Mouse (Mus musculus) midbrain, embryonic 16.5 days (tissue): ENCODE measurements around the gene Mrps18b. TPM values are rescaled to one million over a fixed set of nuclear protein-coding genes. Genes with fewer than 3 reads are reported as not detected.
A peak's percentile ranks its signal among the peaks of the same experiment; 100 is the strongest.
"Not testable (repeated sequence)": the region's sequence is repeated elsewhere in the genome, so short reads cannot be mapped to it uniquely, and the experiment has no call there.

Source experiments
- ATAC-seq: fragments of 200-750 bp; cut with Nextera tagmentation; 2 replicates; pipeline ENCODE4 v1.8.0; 2017; ENCODE audit warnings: moderate TSS enrichment
- H3K27ac ChIP-seq: fragments of 300-500 bp; sonication (generic); 2 replicates; pipeline ENCODE4 v1.5.1; 2014; ENCODE audit warnings: mild to moderate bottlenecking, low read length, mixed read lengths
- H3K27me3 ChIP-seq: fragments of 300-500 bp; sonication (generic); 2 replicates; pipeline ENCODE4 v1.6.1; 2014; ENCODE audit warnings: low read depth, low read length, mixed read lengths; ENCODE audit not compliant: control insufficient read depth, insufficient read depth
- H3K36me3 ChIP-seq: fragments of 300-500 bp; sonication (generic); 2 replicates; pipeline ENCODE4 v1.6.1; 2014; ENCODE audit warnings: mild to moderate bottlenecking, low read length, moderate library complexity, mixed read lengths; ENCODE audit not compliant: control insufficient read depth, insufficient read depth
- H3K4me1 ChIP-seq: fragments of 300-500 bp; sonication (generic); 2 replicates; pipeline ENCODE4 v1.6.1; 2014; ENCODE audit warnings: mild to moderate bottlenecking, low read length, mixed read lengths; ENCODE audit not compliant: control insufficient read depth, insufficient read depth
- H3K4me2 ChIP-seq: fragments of 300-500 bp; sonication (generic); 2 replicates; pipeline ENCODE4 v1.6.1; 2014; ENCODE audit warnings: mild to moderate bottlenecking, low read length, mixed read lengths
- H3K4me3 ChIP-seq: fragments of 300-500 bp; sonication (generic); 2 replicates; pipeline ENCODE4 v1.5.1; 2014; ENCODE audit warnings: low read depth, mild to moderate bottlenecking, low read length, moderate library complexity, mixed read lengths
- H3K9ac ChIP-seq: fragments of 300-500 bp; sonication (generic); 2 replicates; pipeline ENCODE4 v1.6.1; 2014; ENCODE audit warnings: low read depth, low read length, mixed read lengths
- H3K9me3 ChIP-seq: fragments of 300-500 bp; sonication (generic); replicated peaks from 2 replicates; pipeline ENCODE4 v1.6.1; 2014; ENCODE audit warnings: mild to moderate bottlenecking, low read length, mixed read lengths; ENCODE audit not compliant: control insufficient read depth, poor library complexity, severe bottlenecking
- WGBS: fragments of 180-500 bp; shearing (Covaris S2); extraction: QIAGEN DNeasy Blood & Tissue Kit; methylation state at CpG from one replicate; pipeline ENCODE4 v1.1.7; 2014; 5-methylcytosine and 5-hydroxymethylcytosine counted together
- polyA plus RNA-seq: library from polyadenylated mRNA; unstranded; fragments of >200 nt; fragmentation: Nextera tagmentation; extraction: Ambion mirVana; gene quantifications from 2 replicates; pipeline ENCODE4 v1.2.1, GENCODE M21; 2015

Mrps18b gene
- polyA plus RNA-seq, 1 experiment from 2014 or later, result 54.4 TPM

- WGBS, result 89% methylated on average over 14 of the region's 14 CpGs
- ATAC-seq, H3K27ac ChIP-seq, H3K27me3 ChIP-seq, H3K36me3 ChIP-seq, H3K4me2 ChIP-seq, H3K9ac ChIP-seq, H3K4me1 ChIP-seq, H3K9me3 ChIP-seq, H3K4me3 ChIP-seq: not testable (repeated sequence)
These were observed 19.6 kb upstream of the Mrps18b start for GRCm38 (mm10) chr17:35935763-35936162.

- Histone ChIP-seq H3K4me1 (no peaks in the 10 kb centered on the region), H3K27me3 (no peaks in the 10 kb centered on the region), H3K36me3 (peaks cover 26% of the 10 kb centered on the region), H3K4me3 (no peak overlapping the region), H3K9me3 (no peaks in the 10 kb centered on the region), H3K4me2 (no peak overlapping the region), H3K9ac (no peak overlapping the region), H3K27ac (no peak overlapping the region)
- no peak for ATAC-seq
- WGBS, result 91% methylated on average over 4 of the region's 4 CpGs
These were observed 16.4 kb upstream of the Mrps18b start for GRCm38 (mm10) chr17:35932608-35933007.

GRCm38 (mm10) chr17:35930627-35931026, 14.4 kb upstream of the Mrps18b start:
- 95% methylated on average over 12 of the region's 12 CpGs for WGBS
- Histone ChIP-seq H3K9ac (no peak overlapping the region), H3K36me3 (peaks cover 38% of the 10 kb centered on the region), H3K4me1 (no peaks in the 10 kb centered on the region), H3K27ac (no peak overlapping the region), H3K4me2 (no peak overlapping the region), H3K27me3 (no peaks in the 10 kb centered on the region), H3K9me3 (no peaks in the 10 kb centered on the region), H3K4me3 (no peak overlapping the region)
- ATAC-seq, result no peak

GRCm38 (mm10) chr17:35929534-35929933, 13.3 kb upstream of the Mrps18b start:
- peaks cover 47% of the 10 kb centered on the region for H3K36me3 ChIP-seq
- ATAC-seq, result no peak

GRCm38 (mm10) chr17:35927471-35927870, 11.3 kb upstream of the Mrps18b start:
- ATAC-seq, result no peak
- no peaks in the 10 kb centered on the region for H3K27me3 ChIP-seq
- no peak overlapping the region for H3K4me3 ChIP-seq
- no peak overlapping the region for H3K27ac ChIP-seq
- H3K9me3 ChIP-seq, result no peaks in the 10 kb centered on the region
- H3K36me3 ChIP-seq, result peaks cover 45% of the 10 kb centered on the region
- peaks cover 1% of the 10 kb centered on the region; the same call in 1 of the 2 replicates for H3K4me1 ChIP-seq
- no peak overlapping the region for H3K9ac ChIP-seq
- WGBS, result 66% methylated on average over 1 of the region's 1 CpGs
- H3K4me2 ChIP-seq, result no peak overlapping the region

More at GRCm38 (mm10) chr17:35929534-35929933, 13.3 kb upstream of the Mrps18b start:
- H3K27ac ChIP-seq, result no peak overlapping the region
- no peak overlapping the region for H3K4me3 ChIP-seq
- no peaks in the 10 kb centered on the region for H3K27me3 ChIP-seq
- H3K4me2 ChIP-seq, result no peak overlapping the region
- no peaks in the 10 kb centered on the region for H3K9me3 ChIP-seq
- WGBS, result 93% methylated on average over 2 of the region's 2 CpGs
- H3K4me1 ChIP-seq, result no peaks in the 10 kb centered on the region
- H3K9ac ChIP-seq, result no peak overlapping the region

- Histone ChIP-seq H3K4me2 (no peak overlapping the region), H3K9me3 (no peaks in the 10 kb centered on the region), H3K36me3 (peaks cover 28% of the 10 kb centered on the region), H3K4me1 (peaks cover 30% of the 10 kb centered on the region), H3K4me3 (no peak overlapping the region), H3K27me3 (no peaks in the 10 kb centered on the region), H3K27ac (no peak overlapping the region), H3K9ac (no peak overlapping the region)
- WGBS, result 93% methylated on average over 4 of the region's 4 CpGs
- ATAC-seq, result no peak
These were observed 7.1 kb upstream of the Mrps18b start for GRCm38 (mm10) chr17:35923281-35923680.

- Histone ChIP-seq H3K4me1 (peaks cover 30% of the 10 kb centered on the region), H3K27me3 (no peaks in the 10 kb centered on the region), H3K4me3 (no peak overlapping the region), H3K9ac (no peak overlapping the region), H3K4me2 (no peak overlapping the region), H3K36me3 (peaks cover 21% of the 10 kb centered on the region), H3K9me3 (no peaks in the 10 kb centered on the region), H3K27ac (no peak overlapping the region)
- WGBS, result 90% methylated on average over 3 of the region's 3 CpGs
- ATAC-seq, result no peak
These were observed 6.4 kb upstream of the Mrps18b start for GRCm38 (mm10) chr17:35922566-35922965.

GRCm38 (mm10) chr17:35921710-35922109, 5.5 kb upstream of the Mrps18b start:
- peaks cover 17% of the 10 kb centered on the region for H3K36me3 ChIP-seq
- ATAC-seq, result no peak
- H3K4me2 ChIP-seq, result no peak overlapping the region
- H3K9ac ChIP-seq, result 0 out of 2 replicates have a peak overlapping the region, but pooled peaks have one; percentile 5
- H3K9me3 ChIP-seq, result no peaks in the 10 kb centered on the region
- peaks cover 30% of the 10 kb centered on the region for H3K4me1 ChIP-seq
- no peak overlapping the region for H3K27ac ChIP-seq
- 87% methylated on average over 4 of the region's 4 CpGs for WGBS
- no peaks in the 10 kb centered on the region for H3K27me3 ChIP-seq
- no peak overlapping the region for H3K4me3 ChIP-seq

GRCm38 (mm10) chr17:35920862-35921562, 4.8 kb upstream of the Mrps18b start:
- Histone ChIP-seq H3K4me1 (peaks cover 30% of the 10 kb centered on the region), H3K9me3 (no peaks in the 10 kb centered on the region), H3K27me3 (no peaks in the 10 kb centered on the region), H3K4me2 (peak overlapping the region; percentile 93), H3K27ac (peak overlapping the region; percentile 99), H3K4me3 (no peak overlapping the region), H3K36me3 (peaks cover 10% of the 10 kb centered on the region), H3K9ac (peak overlapping the region; percentile 22; the same call in 1 of the 2 replicates)
- ATAC-seq, result no peak
- WGBS, result 64% methylated on average over 5 of the region's 5 CpGs
